Mouse (Mus musculus): ENCODE data around the gene Figla.

DNA sequence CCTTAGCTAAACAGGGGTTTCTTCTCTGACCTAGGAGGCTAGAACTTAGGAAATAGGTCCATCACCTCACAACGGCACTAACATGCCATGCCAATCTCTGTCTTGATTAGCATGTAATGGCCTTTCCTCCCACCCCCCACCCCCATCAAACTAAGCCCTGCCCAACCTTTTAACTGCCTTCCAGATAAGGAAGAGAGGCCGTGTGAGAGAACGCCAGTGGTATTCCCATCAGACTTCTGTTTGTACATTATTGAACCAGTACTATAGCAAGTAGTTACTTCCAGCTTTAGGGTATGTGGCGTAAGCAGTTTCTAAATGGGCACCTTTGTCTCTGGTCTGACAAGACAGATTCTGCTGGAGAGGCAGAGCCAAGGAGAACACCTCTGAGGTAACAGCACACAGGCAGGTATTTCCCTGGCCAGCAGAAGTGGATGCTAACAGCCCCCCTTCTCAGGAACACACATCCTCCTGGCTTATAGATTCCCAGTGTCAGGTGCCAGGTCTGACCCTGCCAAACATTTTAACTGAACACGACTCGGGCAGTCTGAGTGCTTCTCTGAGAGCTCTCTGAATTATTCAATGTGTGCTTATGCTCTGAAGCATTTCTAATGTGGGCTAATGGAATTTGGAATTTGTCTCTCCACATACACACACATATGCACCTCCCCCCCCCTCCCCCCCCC lies 34.8 kb downstream of the Figla start:
- TF ChIP-seq CTCF (IDR thresholded peaks at IDR 0.05; ENCODE audit: low read depth, low read length), result no peak
- no peak for TF ChIP-seq POLR2A (IDR thresholded peaks at IDR 0.05; ENCODE audit: borderline replicate concordance, low read depth, low read length)
